Mouse (Mus musculus): ENCODE measurements around the gene Ston1.

- TF ChIP-seq POLR2A (IDR thresholded peaks at IDR 0.05; ENCODE audit: borderline replicate concordance, control insufficient read depth, low read depth, low read length) (no peak), CTCF (IDR thresholded peaks at IDR 0.05; ENCODE audit: control insufficient read depth, insufficient read depth, low read length) (no peak)
Measured at GRCm38 (mm10) chr17:88675310-88676309, 78.1 kb downstream of the Ston1 start.
